Mouse (Mus musculus) mature B cell (primary cell): ENCODE results near the gene Thy1.

Experiments
- in situ Hi-C: fragments of 300-500 bp; cut with MboI; formaldehyde crosslinking; loops from 2 replicates; pipeline ENCODE4 v1.14.3; 2019

Thy1 gene

GRCm38 (mm10) chr9:44042836-44043707 is at the start of gene Thy1:
TSS of gene Thy1 (plus strand) at chr9:44043384.
- in situ Hi-C loops: no loop called here

GRCm38 (mm10) chr9:43997681-43998080 is 45.5 kb upstream of the Thy1 start:
- in situ Hi-C loops: no loop called here

- in situ Hi-C loops: no loop called here
Observed at GRCm38 (mm10) chr9:43998851-43999250, 44.3 kb upstream of the Thy1 start.

GRCm38 (mm10) chr9:44004362-44004761 is 38.8 kb upstream of the Thy1 start:
- in situ Hi-C loops: no loop called here

- in situ Hi-C loops: no loop called here
Observed at GRCm38 (mm10) chr9:44005305-44005704, 37.9 kb upstream of the Thy1 start.

GRCm38 (mm10) chr9:44007323-44007722 is 35.9 kb upstream of the Thy1 start:
- in situ Hi-C loops: no loop called here

GRCm38 (mm10) chr9:44007991-44008390 is 35.2 kb upstream of the Thy1 start:
- in situ Hi-C loops: no loop called here

GRCm38 (mm10) chr9:44010900-44011299 is 32.3 kb upstream of the Thy1 start:
- in situ Hi-C loops: no loop called here

GRCm38 (mm10) chr9:44011668-44012067 is 31.5 kb upstream of the Thy1 start:
- in situ Hi-C loops: no loop called here

- in situ Hi-C loops: no loop called here
Observed at GRCm38 (mm10) chr9:44012164-44012563, 31.0 kb upstream of the Thy1 start.

- in situ Hi-C loops: no loop called here
Observed at GRCm38 (mm10) chr9:44012761-44013301, 30.4 kb upstream of the Thy1 start.

- in situ Hi-C loops: no loop called here
Observed at GRCm38 (mm10) chr9:44013781-44014180, 29.4 kb upstream of the Thy1 start.

- in situ Hi-C loops: no loop called here
Observed at GRCm38 (mm10) chr9:44016304-44016703, 26.9 kb upstream of the Thy1 start.

GRCm38 (mm10) chr9:44017846-44018245 is 25.3 kb upstream of the Thy1 start:
- in situ Hi-C loops: no loop called here

- in situ Hi-C loops: no loop called here
Observed at GRCm38 (mm10) chr9:44020001-44020400, 23.2 kb upstream of the Thy1 start.

- in situ Hi-C loops: no loop called here
Observed at GRCm38 (mm10) chr9:44022100-44022847, 20.9 kb upstream of the Thy1 start.

- in situ Hi-C loops: no loop called here
Observed at GRCm38 (mm10) chr9:44024096-44024495, 19.1 kb upstream of the Thy1 start.

- in situ Hi-C loops: no loop called here
Observed at GRCm38 (mm10) chr9:44029580-44030236, 13.5 kb upstream of the Thy1 start.

GRCm38 (mm10) chr9:44030646-44031045 is 12.5 kb upstream of the Thy1 start:
- in situ Hi-C loops: no loop called here

- in situ Hi-C loops: no loop called here
Observed at GRCm38 (mm10) chr9:44031079-44031478, 12.1 kb upstream of the Thy1 start.

GRCm38 (mm10) chr9:44031946-44032345 is 11.2 kb upstream of the Thy1 start:
- in situ Hi-C loops: no loop called here

- in situ Hi-C loops: no loop called here
Observed at GRCm38 (mm10) chr9:44033317-44033716, 9.9 kb upstream of the Thy1 start.
